In genomic region chr11:72349016-72349415, GRCm38 (mm10) we compare ENCODE assay signal across 9 mouse cellular contexts. TPM values are rescaled to one million over a fixed set of nuclear protein-coding genes. Genes with fewer than 3 reads are reported as not detected.
DNase-seq lines count a peak whose midpoint lies in the region; ATAC-seq lines count a peak whose summit lies in the region.
"Had no signal": no experiment of that assay in that cellular context is flagged by ENCODE, and none has a peak within 500 bp of the region (broad histone marks: within the 10 kb centered on the region; RNA-seq: fewer than 3 reads in every experiment).

No protein-coding gene starts in this region.

- no peak for ATAC-seq in megakaryocyte-erythroid progenitor cell, adult 5-6 weeks (replicated peaks; ENCODE audit: low FRiP score, low TSS enrichment, poor library complexity, severe bottlenecking)
- ATAC-seq: inflammation-experienced regulatory T-cells, adult 6 months had no signal

- intact Hi-C loops in heart, postnatal 14 days (cut with DNase I), result no loop called here

- peak; percentile 15 to 26 for DNase-seq in heart, adult 9 months (ENCODE audit: low spot score in 2 of 2)
- no peak for DNase-seq in heart, postnatal 14 days
- peak; percentile 29 to 31 for DNase-seq in right cerebral cortex, adult 2 months (ENCODE audit: low spot score in 2 of 2)
- no peak for DNase-seq in right cerebral cortex, postnatal 4 days
- DNase-seq in kidney, adult 9 months, result peak; percentile 60
- DNase-seq in retina, embryonic 14.5 days (ENCODE audit: low spot score), result no peak
- DNase-seq in natural killer cell, adult 2 months (ENCODE audit: low spot score in 2 of 2), result no peak

RNA-seq across cellular contexts. Expression of gene Tekt1, which starts 13.2 kb away (rescaled TPM):
- under 1 TPM in 1 of 2 experiments, not detected in 1; 0.26 TPM for total RNA-seq in heart, postnatal 14 days (2021)
- not detected in 2 replicates for total RNA-seq in megakaryocyte-erythroid progenitor cell, adult 5-6 weeks (2014; fragmentation: Nextera tagmentation)
- total RNA-seq in megakaryocyte-erythroid progenitor cell, adult 5-6 weeks (2017), result not detected in 2 replicates

RNA-seq across cellular contexts. Expression of gene Fbxo39, which starts 34.8 kb away (rescaled TPM):
- not detected for total RNA-seq in heart, postnatal 14 days (2021)
- not detected in 2 replicates for total RNA-seq in megakaryocyte-erythroid progenitor cell, adult 5-6 weeks (2014; fragmentation: Nextera tagmentation)
- not detected in 2 replicates for total RNA-seq in megakaryocyte-erythroid progenitor cell, adult 5-6 weeks (2017)

RNA-seq across cellular contexts. Expression of gene Xaf1, which starts 47.6 kb away (rescaled TPM):
- total RNA-seq in heart, postnatal 14 days (2021), result 10 to 100 TPM in 1 of 2 experiments, 1 to 10 TPM in 1; 8.9 to 10.7 TPM
- total RNA-seq in megakaryocyte-erythroid progenitor cell, adult 5-6 weeks (2014; fragmentation: Nextera tagmentation), result 11.1 and 27.1 TPM in 2 replicates
- total RNA-seq in megakaryocyte-erythroid progenitor cell, adult 5-6 weeks (2017), result 10.1 and 11.1 TPM in 2 replicates

Comparison
In these comparisons a context has a peak if more than half of its experiments do, and no peak if none do; other contexts are left out.
1. DNase-seq: peak in heart, adult 9 months (2 of 2), right cerebral cortex, adult 2 months (2 of 2) and kidney, adult 9 months (single experiment); none in heart, postnatal 14 days (0 of 2), right cerebral cortex, postnatal 4 days (single experiment), retina, embryonic 14.5 days (single experiment) and natural killer cell, adult 2 months (0 of 2).